In the genomic region with DNA sequence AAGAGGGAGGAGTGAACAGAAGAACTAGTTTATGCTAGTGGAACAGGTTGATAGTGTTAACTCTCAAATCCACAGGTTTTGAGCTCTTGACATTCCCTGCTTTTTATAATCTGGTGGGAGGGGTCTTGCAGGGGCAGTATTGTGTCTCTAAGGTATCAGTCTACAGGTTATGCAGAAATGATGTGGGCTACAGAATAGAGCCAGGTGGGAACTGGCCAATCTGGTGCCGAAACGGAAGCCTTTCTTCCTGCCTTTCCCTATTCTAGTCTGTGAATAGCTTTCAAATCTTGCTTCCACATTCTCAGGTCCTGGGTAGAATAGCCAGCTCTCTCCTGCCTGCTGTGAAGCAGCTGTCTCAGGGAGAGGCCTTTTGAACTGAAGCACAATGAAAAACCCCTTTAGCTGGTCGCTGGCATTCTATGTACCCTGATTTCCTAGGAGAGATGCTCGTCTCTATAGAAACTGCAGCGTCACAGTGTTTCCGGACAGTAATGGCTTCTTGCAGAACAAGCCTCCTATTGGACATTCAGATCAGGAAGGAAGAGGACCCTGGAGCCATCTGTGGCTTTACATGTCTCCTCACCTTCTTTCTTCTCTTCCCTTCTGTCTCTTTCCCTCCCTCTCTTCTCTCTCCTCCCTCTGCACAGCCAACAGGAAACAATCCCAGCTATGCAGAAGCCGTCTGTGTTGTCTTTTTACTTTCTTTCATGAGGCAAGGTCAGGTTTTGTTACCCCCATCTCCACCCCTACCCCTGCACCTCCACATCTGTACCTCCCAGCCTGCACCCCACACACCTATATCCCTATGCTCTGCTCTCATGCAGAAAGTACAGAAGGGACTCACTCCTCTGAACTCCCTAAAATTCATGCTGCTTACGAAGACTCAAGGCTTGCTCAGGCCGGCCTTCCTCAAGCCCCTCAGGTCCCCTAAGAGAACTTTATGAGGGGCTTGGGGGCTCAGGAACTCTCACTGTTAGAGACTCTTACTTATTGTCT, we compare ENCODE assay signal across 13 mouse cellular contexts.
DNase-seq lines count a peak whose midpoint lies in the region; ATAC-seq and TF ChIP-seq lines count a peak whose summit lies in the region.
"Had no signal": no experiment of that assay in that cellular context is flagged by ENCODE, and none has a peak within 500 bp of the region (broad histone marks: within the 10 kb centered on the region; RNA-seq: fewer than 3 reads in every experiment).

No protein-coding gene starts in this region.

- peak overlapping the region; percentile 11 for H3K4me3 ChIP-seq in forebrain, embryonic 10.5 days
- no peak overlapping the region for H3K4me3 ChIP-seq in hindbrain, embryonic 16.5 days (ENCODE audit: low read length)
- H3K4me3 ChIP-seq in neural tube, embryonic 12.5 days, result no peak overlapping the region
- H3K4me3 ChIP-seq in intestine, postnatal 0 days (ENCODE audit: low read depth, low read length), result no peak overlapping the region
- H3K4me3 ChIP-seq: erythroblast, embryonic 14.5 days had no signal

- ATAC-seq in frontal cortex, adult (ENCODE audit: low TSS enrichment), result 0 out of 2 replicates have a peak, but pooled peaks have one; percentile 20
- ATAC-seq in hindbrain, embryonic 16.5 days, result peak; percentile 69
- ATAC-seq in neural tube, embryonic 12.5 days (ENCODE audit: low FRiP score, low read depth), result peak; percentile 87
- no peak for ATAC-seq in intestine, postnatal 0 days

- no peaks in the 10 kb centered on the region for H3K27me3 ChIP-seq in forebrain, embryonic 10.5 days (ENCODE audit: poor library complexity, severe bottlenecking)
- H3K27me3 ChIP-seq in hindbrain, embryonic 16.5 days (replicated peaks; ENCODE audit: control insufficient read depth, insufficient read depth, low read length), result no peaks in the 10 kb centered on the region
- no peaks in the 10 kb centered on the region for H3K27me3 ChIP-seq in neural tube, embryonic 12.5 days (replicated peaks)
- H3K27me3 ChIP-seq in intestine, postnatal 0 days (replicated peaks; ENCODE audit: control insufficient read depth, insufficient read depth, low read length), result no peaks in the 10 kb centered on the region

- H3K4me2 ChIP-seq in hindbrain, embryonic 16.5 days (ENCODE audit: low read length), result peak overlapping the region; percentile 6; the same call in 1 of the 2 replicates
- H3K4me2 ChIP-seq in neural tube, embryonic 12.5 days (replicated peaks), result peak overlapping the region; percentile 23
- no peak overlapping the region for H3K4me2 ChIP-seq in intestine, postnatal 0 days (replicated peaks; ENCODE audit: low read depth)

- no peaks in the 10 kb centered on the region for H3K36me3 ChIP-seq in forebrain, embryonic 10.5 days (replicated peaks)
- H3K36me3 ChIP-seq in hindbrain, embryonic 16.5 days (ENCODE audit: control insufficient read depth, insufficient read depth, low read length), result no peaks in the 10 kb centered on the region
- no peaks in the 10 kb centered on the region for H3K36me3 ChIP-seq in neural tube, embryonic 12.5 days
- H3K36me3 ChIP-seq in intestine, postnatal 0 days (ENCODE audit: control insufficient read depth, insufficient read depth), result no peaks in the 10 kb centered on the region

- 23% methylated on average over 9 of the region's 9 CpGs for WGBS in forebrain, embryonic 10.5 days
- WGBS in hindbrain, embryonic 16.5 days, result 18% methylated on average over 9 of the region's 9 CpGs
- 23% methylated on average over 9 of the region's 9 CpGs for WGBS in neural tube, embryonic 12.5 days
- WGBS in intestine, postnatal 0 days, result 58% methylated on average over 9 of the region's 9 CpGs

- peak overlapping the region; percentile 84 for H3K27ac ChIP-seq in forebrain, embryonic 10.5 days
- 0 out of 2 replicates have a peak overlapping the region, but pooled peaks have one; percentile 36 for H3K27ac ChIP-seq in hindbrain, embryonic 16.5 days (ENCODE audit: low read depth, low read length)
- no peak overlapping the region for H3K27ac ChIP-seq in neural tube, embryonic 12.5 days
- no peak overlapping the region for H3K27ac ChIP-seq in intestine, postnatal 0 days (ENCODE audit: low read depth, low read length)

- H3K4me1 ChIP-seq in forebrain, embryonic 10.5 days, result peaks cover 41% of the 10 kb centered on the region
- peaks cover 12% of the 10 kb centered on the region for H3K4me1 ChIP-seq in hindbrain, embryonic 16.5 days (ENCODE audit: control insufficient read depth, insufficient read depth, low read depth, low read length)
- peaks cover 22% of the 10 kb centered on the region for H3K4me1 ChIP-seq in neural tube, embryonic 12.5 days
- H3K4me1 ChIP-seq in intestine, postnatal 0 days (replicated peaks; ENCODE audit: control insufficient read depth, insufficient read depth, low read length), result no peaks in the 10 kb centered on the region

- no peak overlapping the region for H3K9ac ChIP-seq in hindbrain, embryonic 16.5 days (ENCODE audit: low read depth, low read length)
- no peak overlapping the region for H3K9ac ChIP-seq in neural tube, embryonic 12.5 days
- H3K9ac ChIP-seq in intestine, postnatal 0 days (ENCODE audit: low read depth, low read length), result no peak overlapping the region

- no peak for DNase-seq in frontal cortex, adult 2 months (ENCODE audit: extremely low spot score in 1 of 2, low spot score in 1 of 2)
- peak; percentile 57 for DNase-seq in forebrain, embryonic 10.5 days (ENCODE audit: extremely low spot score, low spot score)
- DNase-seq in adrenal gland, adult (ENCODE audit: inconsistent age in 2 of 2, low spot score in 1 of 2), result no peak
- DNase-seq in thymus, adult 18-20 months, result no peak
- DNase-seq: cerebellum, adult 9-11 months; kidney, adult 11 months; layer of hippocampus, adult 9-11 months; lung, postnatal 14 days had no signal

- no peak for TF ChIP-seq CTCF in intestine, postnatal 0 days (IDR thresholded peaks at IDR 0.05; ENCODE audit: low read depth)

- H3K9me3 ChIP-seq in forebrain, embryonic 10.5 days, result no peaks in the 10 kb centered on the region
- H3K9me3 ChIP-seq in hindbrain, embryonic 16.5 days (ENCODE audit: control insufficient read depth, low read length), result no peaks in the 10 kb centered on the region
- H3K9me3 ChIP-seq in neural tube, embryonic 12.5 days, result no peaks in the 10 kb centered on the region
- no peaks in the 10 kb centered on the region for H3K9me3 ChIP-seq in intestine, postnatal 0 days (ENCODE audit: control insufficient read depth)

Comparison
In these comparisons a context has a peak if more than half of its experiments do, and no peak if none do; other contexts are left out.
1. H3K27ac ChIP-seq: peak in forebrain, embryonic 10.5 days (single experiment) and hindbrain, embryonic 16.5 days (single experiment); none in neural tube, embryonic 12.5 days (single experiment) and intestine, postnatal 0 days (single experiment).